Mouse (Mus musculus) thymus, postnatal 14 days (tissue): Measurements from ENCODE around the gene Nos2.
A peak's percentile ranks its signal among the peaks of the same experiment; 100 is the strongest.
"Not testable (repeated sequence)": the region's sequence is repeated elsewhere in the genome, so short reads cannot be mapped to it uniquely, and the experiment has no call there.

Experiments
- DNase-seq: peaks from one replicate; pipeline ENCODE4 v3.0.0; 2021

Gene Nos2

DNA sequence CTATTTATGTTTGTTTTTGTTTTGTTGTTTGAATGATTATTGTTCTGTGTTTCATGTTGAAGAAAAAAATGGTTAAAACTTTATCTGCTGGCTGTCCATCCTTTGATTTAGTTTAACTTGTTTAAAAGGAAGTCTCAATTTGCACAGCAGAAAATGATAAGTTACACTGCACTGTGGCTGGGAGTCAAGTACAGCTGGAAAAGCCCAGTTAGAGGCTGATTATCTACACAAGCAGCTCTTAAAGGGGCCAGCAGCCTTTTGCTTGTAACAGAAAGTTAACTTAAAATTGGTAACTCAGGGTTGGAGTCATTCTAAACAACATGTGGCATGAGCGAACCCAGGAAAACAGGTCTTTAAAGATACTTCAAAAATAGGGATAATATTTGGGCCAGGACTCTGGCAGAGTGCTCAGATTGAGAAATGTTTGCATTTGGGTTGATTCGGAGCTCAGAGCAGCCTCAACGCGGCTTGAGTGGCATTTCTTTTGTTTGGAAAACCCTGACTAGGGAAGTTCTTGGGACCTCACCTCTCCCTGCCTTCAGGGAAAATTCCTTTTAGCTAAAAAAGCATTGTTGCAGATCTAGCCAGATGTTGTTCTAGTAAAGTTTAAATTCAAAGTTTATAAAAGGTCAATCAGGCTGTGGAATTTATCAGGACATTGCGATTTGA is 70.4 kb downstream of the Nos2 start:
- not testable (repeated sequence) for DNase-seq

- DNase-seq = peak; percentile 11
Observed at GRCm38 (mm10) chr11:78999118-78999517, 78.5 kb downstream of the Nos2 start.

- peak; percentile 19 for DNase-seq
Observed at GRCm38 (mm10) chr11:79001871-79002270, 81.3 kb downstream of the Nos2 start.

DNA sequence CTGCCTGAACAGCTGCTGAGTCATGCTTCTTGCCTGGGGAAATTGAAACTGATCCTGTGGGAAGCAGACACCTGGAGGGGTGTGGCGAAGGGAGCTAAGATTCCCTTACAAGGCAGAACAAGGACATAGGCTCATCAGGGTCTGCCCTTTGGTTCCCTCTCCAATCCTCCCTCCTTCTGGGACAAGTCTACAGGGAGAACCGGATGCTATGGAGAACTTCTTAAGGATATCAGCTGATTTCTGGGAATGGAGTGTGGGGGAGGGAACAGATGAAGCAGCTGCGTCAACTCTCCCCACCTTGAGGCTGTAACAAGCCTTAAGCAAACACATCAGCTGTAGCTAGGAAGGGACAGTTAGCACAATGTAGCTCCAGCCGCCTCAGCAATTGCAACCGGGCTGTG is 82.0 kb downstream of the Nos2 start:
- DNase-seq = peak; percentile 40

- peak; percentile 82 for DNase-seq
Observed at GRCm38 (mm10) chr11:79003053-79003768, 82.6 kb downstream of the Nos2 start.

DNA sequence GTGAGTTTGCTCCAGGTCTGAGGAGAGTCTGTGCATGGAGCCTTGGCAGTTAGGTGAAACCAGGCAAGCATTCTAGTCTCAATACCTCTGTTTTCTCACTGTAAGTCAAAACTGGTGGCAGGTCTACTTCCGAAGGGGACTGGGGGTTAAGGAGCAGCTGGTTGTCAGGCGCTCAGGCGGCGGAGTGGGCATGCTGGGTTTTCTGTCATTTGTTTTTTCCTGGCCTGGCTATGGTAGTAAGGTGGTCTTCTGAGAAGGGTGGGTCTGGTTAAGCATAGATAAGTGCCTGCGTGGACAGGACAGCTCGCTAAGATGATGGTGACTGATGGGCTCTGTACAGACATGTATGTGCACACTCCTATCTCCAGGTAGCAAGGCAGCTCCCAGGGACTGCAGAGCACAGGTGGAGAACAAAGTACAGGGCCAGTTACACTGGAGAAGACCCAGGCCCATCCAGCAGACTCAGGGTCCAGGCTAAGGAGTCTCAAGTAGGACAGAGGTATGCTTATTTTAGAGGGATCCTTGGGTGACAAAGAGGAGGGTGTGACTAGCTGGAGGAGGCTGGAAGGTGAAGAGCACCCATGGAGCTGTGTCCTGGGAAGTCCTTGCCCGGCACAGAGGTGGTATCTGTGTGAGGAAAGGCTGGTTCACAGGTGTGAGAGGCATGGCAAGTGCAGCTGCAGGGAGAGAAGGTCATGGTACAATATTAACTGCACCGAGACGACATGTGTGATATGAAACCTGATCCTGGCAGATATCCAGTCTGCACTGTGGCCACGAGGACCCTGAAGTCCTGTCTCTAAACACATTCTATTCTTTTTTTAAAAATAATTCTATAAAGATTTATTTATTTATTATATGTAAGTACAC is 83.4 kb downstream of the Nos2 start:
- DNase-seq = peak; percentile 60

DNA sequence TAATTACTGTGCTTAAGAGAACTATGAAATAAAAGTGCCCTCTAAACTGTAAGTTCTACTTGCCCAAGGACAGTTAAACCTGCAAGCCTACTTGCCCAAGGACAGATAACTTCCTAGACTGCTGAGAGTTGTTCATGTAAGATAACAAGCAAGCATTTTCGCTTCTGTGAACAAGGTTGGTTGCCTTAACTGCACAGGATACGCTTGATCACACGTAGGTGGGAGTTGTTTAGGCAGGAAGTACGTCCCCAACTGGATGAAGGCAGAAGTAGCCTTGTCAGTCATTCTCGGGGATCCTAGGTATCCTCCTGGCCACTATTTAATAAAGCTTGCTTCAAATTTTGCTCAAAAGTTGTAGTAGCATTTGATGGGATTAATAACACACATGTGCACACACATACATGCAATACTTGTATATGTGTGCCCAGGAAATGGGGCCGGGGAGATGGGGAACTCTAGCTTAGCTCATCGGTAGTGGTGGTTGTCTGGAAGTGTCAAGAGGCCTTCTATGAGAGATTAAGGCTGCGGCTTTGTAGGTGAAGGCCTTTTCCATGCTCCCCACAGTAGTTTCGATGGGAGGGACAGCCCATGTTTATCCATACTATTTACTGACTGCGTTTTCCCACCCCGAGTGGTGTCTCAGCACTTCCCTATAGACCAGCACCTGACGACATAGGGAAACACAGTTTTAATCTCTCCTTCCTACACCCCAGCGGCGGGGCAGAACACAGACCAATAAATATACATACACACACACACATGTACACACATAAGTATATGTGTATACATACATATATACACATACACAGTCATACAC is 85.2 kb downstream of the Nos2 start:
- peak; percentile 49 for DNase-seq

- DNase-seq = peak; percentile 11
Observed at GRCm38 (mm10) chr11:79006417-79006816, 85.8 kb downstream of the Nos2 start.

DNA sequence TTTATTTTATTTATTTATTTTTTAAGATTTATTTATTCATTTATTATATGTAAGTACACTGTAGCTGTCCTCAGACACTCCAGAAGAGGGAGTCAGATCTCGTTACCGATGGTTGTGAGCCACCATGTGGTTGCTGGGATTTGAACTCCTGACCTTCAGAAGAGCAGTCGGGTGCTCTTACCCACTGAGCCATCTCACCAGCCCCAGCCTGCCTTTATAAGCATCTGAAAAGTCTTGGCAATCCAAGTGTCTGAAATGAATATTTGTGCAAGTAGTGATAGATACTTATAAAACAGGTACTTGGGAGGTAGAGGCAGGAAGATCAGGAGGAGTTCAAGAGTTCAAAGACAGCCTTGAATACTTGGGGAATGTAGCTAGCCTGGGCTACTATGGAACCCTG is 86.8 kb downstream of the Nos2 start:
- DNase-seq = not testable (repeated sequence)

DNA sequence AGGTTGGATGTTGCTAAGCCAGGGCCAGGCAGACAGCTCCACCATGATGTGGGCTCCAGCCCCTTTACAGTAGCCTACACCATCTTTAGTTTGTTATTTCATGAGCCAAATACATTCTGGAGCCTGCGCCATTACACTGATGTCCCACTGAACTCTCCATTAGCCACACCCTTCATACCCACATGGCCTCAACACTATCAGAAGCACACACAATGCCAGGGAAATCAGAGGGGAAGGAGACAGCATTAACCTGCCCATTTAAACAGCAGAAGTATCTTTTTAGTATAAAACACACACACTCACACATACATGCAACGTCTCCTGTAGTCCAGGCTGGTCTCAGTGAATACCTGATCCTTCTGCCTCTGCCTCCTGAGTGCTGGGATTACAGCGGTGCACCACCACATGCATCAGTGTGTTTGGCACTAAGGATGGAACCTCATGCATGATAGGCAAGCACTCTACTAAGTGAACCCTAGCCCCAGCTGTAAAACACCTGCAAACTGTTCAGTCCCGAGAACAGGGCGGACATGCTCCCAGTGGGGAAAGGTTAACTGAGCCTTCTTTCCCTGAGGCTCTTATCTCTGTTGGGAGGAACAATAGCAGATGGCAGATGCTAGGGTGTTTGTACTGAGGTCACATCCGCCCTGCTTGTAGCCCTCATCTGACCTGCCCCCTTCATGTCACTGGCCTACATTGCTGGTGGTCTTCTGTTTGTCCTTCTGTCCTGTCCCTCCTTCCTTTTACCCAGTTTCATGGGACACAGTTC is 87.6 kb downstream of the Nos2 start:
- DNase-seq = peak; percentile 67

DNA sequence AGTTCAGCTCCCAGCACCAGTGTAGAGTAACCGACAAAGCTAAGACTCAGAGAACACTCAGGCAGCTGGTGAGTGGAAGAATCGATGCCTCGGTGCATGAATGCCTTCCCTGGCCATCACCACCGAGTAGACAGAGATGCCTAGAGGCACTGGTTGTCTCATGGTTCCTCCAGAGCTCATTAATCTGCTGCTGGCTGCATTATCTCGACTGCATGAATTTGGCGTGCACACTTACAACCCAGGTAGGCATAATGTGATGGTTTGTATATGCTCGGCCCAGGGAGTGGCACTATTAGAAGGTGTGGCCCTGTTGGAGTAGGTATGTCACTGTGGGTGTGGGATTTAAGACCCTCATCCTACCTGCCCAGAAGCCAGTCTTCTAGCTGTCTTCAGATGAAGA is 88.3 kb downstream of the Nos2 start:
- no peak for DNase-seq
